Mouse (Mus musculus) forebrain, embryonic 10.5 days (tissue): Measurements from ENCODE around the gene Grip2. TPM values are rescaled to one million over a fixed set of nuclear protein-coding genes. Genes with fewer than 3 reads are reported as not detected.

ENCODE experiments used
- DNase-seq: peaks from one replicate; pipeline ENCODE4 v3.0.0-alpha.2; 2017; ENCODE audit warnings: low spot score; ENCODE audit errors: extremely low spot score
- H3K27ac ChIP-seq: fragments of 300-500 bp; sonication (generic); 2 replicates; pipeline ENCODE4 v1.5.1; 2016; ENCODE audit warnings: mild to moderate bottlenecking
- H3K27me3 ChIP-seq: fragments of 300-500 bp; sonication (generic); 2 replicates; pipeline ENCODE4 v1.6.1; 2016; ENCODE audit warnings: mild to moderate bottlenecking; ENCODE audit not compliant: poor library complexity, severe bottlenecking
- H3K36me3 ChIP-seq: fragments of 300-500 bp; sonication (generic); replicated peaks from 2 replicates; pipeline ENCODE4 v1.6.1; 2016; ENCODE audit warnings: mild to moderate bottlenecking, moderate library complexity
- H3K4me1 ChIP-seq: fragments of 300-500 bp; sonication (generic); 2 replicates; pipeline ENCODE4 v1.6.1; 2016
- H3K4me3 ChIP-seq: fragments of 300-500 bp; sonication (generic); 2 replicates; pipeline ENCODE4 v1.5.1; 2016; ENCODE audit warnings: mild to moderate bottlenecking, moderate library complexity
- H3K9me3 ChIP-seq: fragments of 300-500 bp; sonication (generic); 2 replicates; pipeline ENCODE4 v1.6.1; 2016; ENCODE audit warnings: mild to moderate bottlenecking, moderate library complexity
- WGBS: fragments of 180-500 bp; shearing (Covaris S2); methylation state at CpG from one replicate; pipeline ENCODE4 v1.1.7; 2016; 5-methylcytosine and 5-hydroxymethylcytosine counted together
- polyA plus RNA-seq: library from polyadenylated mRNA; unstranded; fragments of >200 nt; fragmentation: Nextera tagmentation; extraction: Ambion mirVana; gene quantifications from 2 replicates; pipeline ENCODE4 v1.2.1, GENCODE M21; 2016

The Grip2 gene
- polyA plus RNA-seq, 1 experiment from 2014 or later = 0.46 TPM

- Histone ChIP-seq H3K4me3 (no peak overlapping the region), H3K4me1 (no peaks in the 10 kb centered on the region), H3K36me3 (no peaks in the 10 kb centered on the region), H3K9me3 (no peaks in the 10 kb centered on the region), H3K27me3 (no peaks in the 10 kb centered on the region), H3K27ac (no peak overlapping the region)
- DNase-seq = no peak
- WGBS = 87% methylated on average over 5 of the region's 5 CpGs
Measured at GRCm38 (mm10) chr6:91827926-91828325, 876 bp upstream of the Grip2 start.

DNA sequence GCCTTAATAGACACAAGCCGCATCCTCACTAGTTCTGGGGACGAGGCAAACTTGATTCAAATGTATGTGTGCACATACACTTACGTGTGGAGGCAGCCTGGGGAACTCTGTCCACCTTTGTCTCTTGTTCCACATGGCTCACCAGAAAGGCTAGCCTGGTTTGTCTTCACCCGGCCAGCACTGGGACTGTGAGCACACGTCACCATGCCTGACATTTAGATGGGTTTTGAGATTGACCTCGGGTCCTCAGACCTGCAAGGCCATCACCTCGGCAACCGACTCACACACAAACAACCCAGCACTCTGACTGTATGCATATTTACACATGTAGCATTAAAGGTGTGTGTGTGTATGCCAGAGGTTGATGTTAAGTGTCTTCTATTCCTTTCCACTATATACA is 8.8 kb downstream of the Grip2 start:
- H3K36me3 ChIP-seq = no peaks in the 10 kb centered on the region
- no peak overlapping the region for H3K4me3 ChIP-seq
- H3K27me3 ChIP-seq = no peaks in the 10 kb centered on the region
- no peak for DNase-seq
- WGBS = 87% methylated on average over 8 of the region's 8 CpGs
- H3K4me1 ChIP-seq = no peaks in the 10 kb centered on the region
- H3K9me3 ChIP-seq = peaks cover 6% of the 10 kb centered on the region
- H3K27ac ChIP-seq = no peak overlapping the region

GRCm38 (mm10) chr6:91815976-91816375 is 11.1 kb downstream of the Grip2 start:
- DNase-seq = no peak
- no peak overlapping the region for H3K4me3 ChIP-seq
- H3K36me3 ChIP-seq = no peaks in the 10 kb centered on the region
- 89% methylated on average over 6 of the region's 6 CpGs for WGBS
- H3K27ac ChIP-seq = no peak overlapping the region
- H3K9me3 ChIP-seq = peaks cover under 1% of the 10 kb centered on the region; the same call in 1 of the 2 replicates
- no peaks in the 10 kb centered on the region for H3K27me3 ChIP-seq
- no peaks in the 10 kb centered on the region for H3K4me1 ChIP-seq

DNA sequence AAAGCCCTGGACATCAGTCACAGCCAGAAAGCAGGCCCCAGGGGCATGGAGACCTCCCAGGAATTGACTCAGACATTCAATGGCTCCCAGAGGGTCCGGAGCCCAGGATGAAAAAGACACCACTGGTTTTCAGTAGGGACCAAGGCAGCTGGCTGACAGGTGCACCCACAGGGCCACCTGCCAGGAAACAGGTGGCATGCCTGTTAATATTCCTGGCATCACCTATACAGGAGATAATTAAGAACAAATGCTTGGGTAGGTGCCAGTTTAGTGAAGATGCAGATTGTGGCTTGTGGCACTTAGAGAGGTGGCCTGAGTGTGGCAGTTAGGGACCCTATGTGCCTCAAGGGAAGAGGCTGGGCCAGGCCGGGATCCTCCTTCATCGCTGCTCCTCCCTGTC is 13.4 kb downstream of the Grip2 start:
- H3K4me1 ChIP-seq = peaks cover 5% of the 10 kb centered on the region; the same call in 1 of the 2 replicates
- whole genome bisulfite sequencing = 83% methylated on average over 3 of the region's 3 CpGs

DNA sequence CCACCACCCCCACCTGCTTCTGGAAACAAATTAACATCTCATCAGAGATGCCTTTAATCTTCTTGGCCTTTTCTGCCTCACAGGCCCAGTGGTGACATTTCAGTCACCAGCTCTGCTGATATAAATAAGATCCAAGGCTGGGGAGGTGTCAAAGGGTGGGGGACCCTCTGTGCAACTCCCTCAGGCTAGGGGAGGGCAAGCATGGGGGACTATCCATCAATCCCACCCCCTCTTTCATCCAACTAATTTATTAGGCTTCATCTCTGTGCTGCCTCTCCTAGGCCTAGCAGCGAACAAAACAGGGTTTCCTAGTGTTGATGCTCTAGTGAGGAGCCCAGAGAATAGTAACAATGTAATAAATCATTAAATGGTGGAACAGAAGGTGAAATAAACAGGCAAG is 17.0 kb downstream of the Grip2 start:
- no peaks in the 10 kb centered on the region for H3K9me3 ChIP-seq
- peaks cover 22% of the 10 kb centered on the region for H3K4me1 ChIP-seq
- H3K36me3 ChIP-seq = no peaks in the 10 kb centered on the region
- H3K4me3 ChIP-seq = no peak overlapping the region
- no peak for DNase-seq
- WGBS = 72% methylated on average over 1 of the region's 1 CpGs
- H3K27me3 ChIP-seq = peaks cover 45% of the 10 kb centered on the region
- no peak overlapping the region for H3K27ac ChIP-seq

More for the DNA sequence above, 13.4 kb downstream of the Grip2 start:
- no peak for DNase-seq
- Histone ChIP-seq H3K9me3 (no peaks in the 10 kb centered on the region), H3K36me3 (no peaks in the 10 kb centered on the region), H3K27me3 (peaks cover 9% of the 10 kb centered on the region), H3K4me3 (no peak overlapping the region), H3K27ac (no peak overlapping the region)

DNA sequence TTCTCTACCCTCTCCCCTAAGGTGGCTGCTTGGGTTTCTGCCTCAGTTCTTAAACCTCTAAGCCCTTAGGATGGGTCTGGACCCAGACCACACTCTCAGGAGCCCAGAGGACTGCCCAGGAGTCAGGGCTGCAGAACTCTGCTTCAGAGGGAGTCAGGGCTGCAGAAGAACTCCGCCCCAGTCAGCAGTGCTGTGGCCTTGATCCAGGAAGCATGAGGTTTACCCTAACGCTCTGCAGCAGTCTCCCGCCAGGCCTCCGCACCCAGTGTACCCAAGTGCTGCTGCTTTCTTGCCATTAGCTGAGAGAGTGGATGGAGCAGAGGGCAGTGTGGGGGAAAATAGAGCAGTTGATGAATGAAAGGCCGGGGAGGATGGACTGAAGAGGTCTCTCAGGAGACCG is 19.0 kb downstream of the Grip2 start:
- Histone ChIP-seq H3K4me3 (no peak overlapping the region), H3K9me3 (no peaks in the 10 kb centered on the region), H3K36me3 (no peaks in the 10 kb centered on the region), H3K4me1 (peaks cover 22% of the 10 kb centered on the region), H3K27me3 (peaks cover 56% of the 10 kb centered on the region), H3K27ac (no peak overlapping the region)
- WGBS = 60% methylated on average over 6 of the region's 6 CpGs
- DNase-seq = no peak

DNA sequence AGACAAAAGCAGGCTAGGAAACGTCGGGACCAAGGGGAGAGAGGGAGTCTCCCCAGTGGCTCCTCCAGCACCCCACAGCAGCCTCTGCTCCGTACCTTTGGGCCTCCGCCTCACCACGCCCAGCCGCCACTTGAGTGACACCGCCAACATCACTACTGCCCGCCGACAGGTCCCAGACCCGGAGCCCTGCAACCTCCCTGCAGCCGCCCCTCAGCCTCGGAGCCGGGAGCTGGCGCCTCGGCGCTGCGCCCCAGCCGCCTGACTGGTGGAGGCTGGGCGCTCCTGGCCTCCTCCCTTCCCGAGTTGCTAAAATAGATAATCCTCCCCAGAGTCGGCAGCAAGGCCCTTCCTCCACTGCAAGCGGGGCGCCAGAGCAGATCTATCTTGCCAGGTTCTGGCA is 19.9 kb downstream of the Grip2 start:
- Histone ChIP-seq H3K4me3 (peak overlapping the region; percentile 45), H3K4me1 (peaks cover 22% of the 10 kb centered on the region), H3K36me3 (no peaks in the 10 kb centered on the region), H3K9me3 (no peaks in the 10 kb centered on the region), H3K27me3 (peaks cover 59% of the 10 kb centered on the region), H3K27ac (peak overlapping the region; percentile 69)
- peak; percentile 25 for DNase-seq
- WGBS = 1% methylated on average over 23 of the region's 23 CpGs

- Histone ChIP-seq H3K27me3 (peaks cover 56% of the 10 kb centered on the region), H3K36me3 (no peaks in the 10 kb centered on the region), H3K4me3 (no peak overlapping the region), H3K9me3 (no peaks in the 10 kb centered on the region), H3K4me1 (peaks cover 17% of the 10 kb centered on the region), H3K27ac (no peak overlapping the region)
- DNase-seq = no peak
- 56% methylated on average over 7 of the region's 7 CpGs for WGBS
Measured at GRCm38 (mm10) chr6:91804177-91804576, 22.9 kb downstream of the Grip2 start.

- H3K4me1 ChIP-seq = peaks cover 14% of the 10 kb centered on the region
- no peaks in the 10 kb centered on the region for H3K36me3 ChIP-seq
- H3K4me3 ChIP-seq = no peak overlapping the region
- WGBS = 78% methylated on average over 12 of the region's 12 CpGs
- H3K9me3 ChIP-seq = no peaks in the 10 kb centered on the region
- H3K27me3 ChIP-seq = 0 out of 2 replicates have a peak, but pooled peaks cover 3% of the 10 kb centered on the region
- H3K27ac ChIP-seq = no peak overlapping the region
- DNase-seq = no peak
Measured at GRCm38 (mm10) chr6:91798496-91798895, 28.6 kb downstream of the Grip2 start.

DNA sequence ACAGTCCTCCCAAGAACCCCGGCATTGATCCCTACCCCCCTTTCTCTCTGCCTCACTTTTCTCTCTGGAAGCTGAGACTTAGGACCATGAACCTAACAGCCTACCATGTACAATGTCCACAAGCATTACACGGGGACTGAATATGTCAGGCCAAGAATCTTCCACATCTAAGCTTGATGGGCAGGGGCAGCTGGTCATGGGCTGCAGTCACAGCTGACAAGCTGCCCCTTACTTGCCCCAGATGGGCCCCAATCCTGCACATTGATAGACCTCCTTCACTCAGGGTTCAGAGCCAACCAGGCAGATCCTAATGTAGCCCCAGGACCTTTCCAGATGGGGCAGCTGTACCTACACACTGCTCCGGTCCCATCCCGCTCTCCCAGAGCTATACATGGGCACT is 30.3 kb downstream of the Grip2 start:
- Histone ChIP-seq H3K27me3 (no peaks in the 10 kb centered on the region), H3K36me3 (no peaks in the 10 kb centered on the region), H3K9me3 (no peaks in the 10 kb centered on the region), H3K4me3 (no peak overlapping the region), H3K4me1 (peaks cover 18% of the 10 kb centered on the region), H3K27ac (no peak overlapping the region)
- 96% methylated on average over 4 of the region's 4 CpGs for WGBS
- no peak for DNase-seq

DNA sequence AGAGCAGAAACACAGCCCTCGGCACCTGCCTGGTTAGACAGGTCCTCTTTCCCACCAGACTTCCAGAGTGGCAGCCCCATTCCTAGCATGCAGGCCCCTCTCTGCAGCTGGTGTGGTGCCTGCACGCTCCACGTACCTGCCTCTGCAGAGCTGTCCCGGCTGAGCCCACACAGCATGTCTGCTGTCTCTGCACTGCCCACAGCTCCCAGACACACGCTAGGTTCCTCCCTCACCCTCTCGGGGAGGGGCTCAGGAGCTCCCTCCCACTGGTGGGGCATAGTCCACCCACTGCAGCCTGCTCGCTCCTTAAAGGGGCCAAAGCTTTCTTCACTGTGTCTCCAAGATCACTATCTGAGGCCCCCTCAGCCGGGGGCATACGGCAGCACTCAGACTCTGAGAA is 31.0 kb downstream of the Grip2 start:
- DNase-seq = no peak
- H3K36me3 ChIP-seq = no peaks in the 10 kb centered on the region
- H3K4me1 ChIP-seq = peaks cover 20% of the 10 kb centered on the region
- no peaks in the 10 kb centered on the region for H3K9me3 ChIP-seq
- no peaks in the 10 kb centered on the region for H3K27me3 ChIP-seq
- 71% methylated on average over 9 of the region's 9 CpGs for WGBS
- H3K4me3 ChIP-seq = no peak overlapping the region
- H3K27ac ChIP-seq = no peak overlapping the region

DNA sequence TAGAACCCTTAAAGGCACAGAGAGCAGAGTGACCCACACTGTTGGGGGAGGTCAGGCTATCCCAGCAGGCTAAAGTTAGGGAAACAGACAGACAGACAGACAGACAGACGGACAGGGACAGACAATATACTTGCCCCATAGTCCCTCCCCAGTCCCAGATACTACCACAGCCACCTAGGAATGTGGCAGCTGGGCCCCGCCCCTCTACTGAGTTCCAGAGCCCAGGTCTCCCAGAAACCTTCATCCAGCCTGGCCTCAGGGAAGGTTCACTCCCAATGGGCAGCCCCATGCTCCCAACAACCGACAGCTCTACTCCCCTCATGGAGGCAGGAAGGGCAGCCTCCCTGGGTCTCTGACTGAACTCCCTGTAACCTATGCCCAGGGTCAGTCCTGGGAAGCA is 31.4 kb downstream of the Grip2 start:
- Histone ChIP-seq H3K27ac (no peak overlapping the region), H3K27me3 (no peaks in the 10 kb centered on the region), H3K4me1 (peaks cover 20% of the 10 kb centered on the region), H3K9me3 (no peaks in the 10 kb centered on the region), H3K4me3 (no peak overlapping the region), H3K36me3 (no peaks in the 10 kb centered on the region)
- 63% methylated on average over 3 of the region's 3 CpGs for WGBS
- DNase-seq = no peak

DNA sequence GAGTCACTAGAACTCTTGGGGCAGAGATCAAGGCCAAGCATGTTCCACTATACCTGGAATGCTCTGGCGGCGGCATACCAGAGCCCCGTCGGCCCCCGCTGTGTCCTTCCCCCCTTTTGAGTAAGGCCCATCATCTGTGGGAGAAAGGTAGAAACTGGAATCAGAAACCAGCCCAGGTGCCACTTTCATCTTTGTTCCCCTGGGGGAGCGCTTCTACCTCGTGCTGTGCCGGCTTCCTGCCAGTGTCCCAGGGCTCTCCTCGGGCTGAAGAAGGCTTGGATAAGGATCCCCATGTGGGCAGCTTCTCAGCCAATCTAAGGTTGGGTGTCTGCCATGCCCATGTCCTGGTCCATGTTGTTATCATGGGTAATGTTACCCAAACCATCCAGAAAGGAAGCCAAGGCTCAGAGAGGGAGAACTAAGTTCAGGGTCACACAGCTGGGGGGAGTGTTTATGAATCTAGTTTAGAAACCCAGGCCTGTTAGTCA is 38.7 kb downstream of the Grip2 start:
- H3K27me3 ChIP-seq = no peaks in the 10 kb centered on the region
- no peaks in the 10 kb centered on the region for H3K9me3 ChIP-seq
- WGBS = 90% methylated on average over 9 of the region's 9 CpGs
- DNase-seq = no peak
- no peaks in the 10 kb centered on the region for H3K36me3 ChIP-seq
- H3K4me1 ChIP-seq = peaks cover 5% of the 10 kb centered on the region; the same call in 1 of the 2 replicates
- no peak overlapping the region for H3K4me3 ChIP-seq
- H3K27ac ChIP-seq = no peak overlapping the region

GRCm38 (mm10) chr6:91785018-91785417 is 42.0 kb downstream of the Grip2 start:
- 91% methylated on average over 3 of the region's 3 CpGs for WGBS
- no peaks in the 10 kb centered on the region for H3K9me3 ChIP-seq
- no peak for DNase-seq
- H3K4me1 ChIP-seq = no peaks in the 10 kb centered on the region
- no peaks in the 10 kb centered on the region for H3K27me3 ChIP-seq
- no peaks in the 10 kb centered on the region for H3K36me3 ChIP-seq
- no peak overlapping the region for H3K4me3 ChIP-seq
- no peak overlapping the region for H3K27ac ChIP-seq
